Mouse (Mus musculus): ENCODE data around the gene Hoxd11. TPM values are rescaled to one million over a fixed set of nuclear protein-coding genes. Genes with fewer than 3 reads are reported as not detected.

Hoxd11 gene
- polyA plus RNA-seq, 1 experiment = not detected

DNA sequence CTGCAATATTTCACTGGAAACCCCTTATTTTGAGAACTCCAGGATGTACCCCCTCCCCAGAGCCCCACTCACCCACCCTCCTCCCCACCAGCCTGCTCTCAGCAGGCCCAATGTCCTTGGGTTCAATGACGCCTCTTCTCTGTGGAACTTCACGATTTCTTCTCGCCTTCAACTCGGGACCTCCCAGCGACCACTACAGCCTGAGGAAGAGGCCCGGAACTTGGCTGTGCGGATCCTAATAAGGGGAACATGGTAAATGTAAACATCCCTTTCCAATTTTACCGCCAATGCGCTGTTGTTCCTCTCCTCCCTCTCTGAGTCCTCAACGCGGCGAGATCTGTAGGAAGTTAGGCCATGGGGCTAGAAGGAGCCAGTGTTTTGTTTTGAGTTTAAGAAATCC is 4.7 kb downstream of the Hoxd11 start:
- TF ChIP-seq POLR2A (IDR thresholded peaks at IDR 0.05; ENCODE audit: insufficient read depth, low read depth, low read length) = no peak
- TF ChIP-seq CTCF (IDR thresholded peaks at IDR 0.05; ENCODE audit: insufficient read depth, low read depth, low read length) = no peak
- WGBS = 5% methylated on average over 12 of the region's 12 CpGs
- Histone ChIP-seq H3K4me1 (ENCODE audit: control insufficient read depth, insufficient read depth, low read length) (no peaks in the 10 kb centered on the region), H3K27ac (ENCODE audit: insufficient read depth, low read depth, low read length) (no peak overlapping the region), H3K4me3 (ENCODE audit: insufficient read depth, low read depth, low read length) (no peak overlapping the region)

DNA sequence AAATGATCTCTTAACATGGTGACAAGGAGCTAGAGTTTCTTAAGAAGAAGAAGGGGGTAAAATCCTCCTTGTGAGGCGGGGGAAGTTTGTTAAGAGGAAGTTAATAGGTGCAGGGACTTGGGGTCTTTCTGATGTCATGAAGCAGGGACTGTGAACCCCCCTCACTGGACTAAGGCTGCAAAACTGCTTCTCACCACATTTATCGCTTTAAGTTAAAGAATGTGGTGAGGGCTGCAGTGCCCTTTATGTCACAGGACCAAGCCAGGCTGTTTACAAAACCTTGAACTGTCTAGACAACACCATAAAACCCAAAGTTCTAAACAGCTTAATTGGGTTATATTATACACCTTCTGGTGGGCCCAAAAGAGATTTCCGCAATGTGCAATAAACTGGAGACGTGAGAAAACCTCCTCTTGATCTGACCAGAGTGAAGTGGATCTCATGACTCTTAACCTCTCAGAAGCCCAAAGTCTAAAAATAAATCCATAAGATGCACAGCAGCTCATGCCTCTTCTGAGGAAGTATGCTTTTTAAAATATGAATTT is 5.8 kb downstream of the Hoxd11 start:
- 10% methylated on average over 4 of the region's 4 CpGs for WGBS
- TF ChIP-seq CTCF (IDR thresholded peaks at IDR 0.05; ENCODE audit: insufficient read depth, low read depth, low read length) (no peak), POLR2A (IDR thresholded peaks at IDR 0.05; ENCODE audit: insufficient read depth, low read depth, low read length) (no peak)
- Histone ChIP-seq H3K27ac (ENCODE audit: insufficient read depth, low read depth, low read length) (no peak overlapping the region), H3K4me1 (ENCODE audit: control insufficient read depth, insufficient read depth, low read length) (no peaks in the 10 kb centered on the region), H3K4me3 (ENCODE audit: insufficient read depth, low read depth, low read length) (no peak overlapping the region)

DNA sequence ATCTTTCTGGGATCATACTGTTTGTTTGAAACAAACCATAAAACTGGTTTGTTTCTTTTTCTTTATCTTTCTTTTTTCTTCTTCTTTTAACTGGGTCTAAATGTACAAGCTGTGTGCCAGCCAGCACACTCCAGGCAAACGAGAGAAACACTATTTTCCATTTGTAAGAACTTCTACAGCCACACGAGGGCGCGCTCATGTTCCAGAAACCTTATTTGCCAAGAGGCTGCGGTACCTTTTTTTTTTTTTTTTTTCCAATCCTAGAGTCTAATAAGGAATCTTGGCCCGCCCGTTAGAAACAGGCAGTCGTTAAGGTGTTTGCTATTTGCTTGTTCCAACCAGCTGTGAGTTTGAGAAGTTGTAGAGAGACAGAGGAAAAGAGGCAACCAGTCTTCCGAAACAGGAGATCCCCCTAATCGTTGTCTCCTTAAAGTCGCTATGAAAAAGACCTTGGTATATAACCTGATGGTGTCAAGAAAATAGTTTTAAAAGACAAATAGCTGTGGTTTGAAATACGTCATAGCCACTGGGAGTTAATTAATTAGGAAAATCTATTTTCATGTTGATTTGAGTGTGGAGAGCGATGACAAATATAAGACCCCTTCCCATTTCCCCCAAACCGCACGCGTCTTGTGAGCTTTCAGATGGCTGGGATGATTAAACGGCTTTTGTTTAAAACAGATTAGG is 7.1 kb downstream of the Hoxd11 start:
- WGBS = 8% methylated on average over 17 of the region's 17 CpGs
- Histone ChIP-seq H3K27ac (ENCODE audit: insufficient read depth, low read depth, low read length) (no peak overlapping the region), H3K4me1 (ENCODE audit: control insufficient read depth, insufficient read depth, low read length) (no peaks in the 10 kb centered on the region), H3K4me3 (ENCODE audit: insufficient read depth, low read depth, low read length) (no peak overlapping the region)
- no peak for TF ChIP-seq CTCF (IDR thresholded peaks at IDR 0.05; ENCODE audit: insufficient read depth, low read depth, low read length)
- TF ChIP-seq POLR2A (IDR thresholded peaks at IDR 0.05; ENCODE audit: insufficient read depth, low read depth, low read length) = no peak

DNA sequence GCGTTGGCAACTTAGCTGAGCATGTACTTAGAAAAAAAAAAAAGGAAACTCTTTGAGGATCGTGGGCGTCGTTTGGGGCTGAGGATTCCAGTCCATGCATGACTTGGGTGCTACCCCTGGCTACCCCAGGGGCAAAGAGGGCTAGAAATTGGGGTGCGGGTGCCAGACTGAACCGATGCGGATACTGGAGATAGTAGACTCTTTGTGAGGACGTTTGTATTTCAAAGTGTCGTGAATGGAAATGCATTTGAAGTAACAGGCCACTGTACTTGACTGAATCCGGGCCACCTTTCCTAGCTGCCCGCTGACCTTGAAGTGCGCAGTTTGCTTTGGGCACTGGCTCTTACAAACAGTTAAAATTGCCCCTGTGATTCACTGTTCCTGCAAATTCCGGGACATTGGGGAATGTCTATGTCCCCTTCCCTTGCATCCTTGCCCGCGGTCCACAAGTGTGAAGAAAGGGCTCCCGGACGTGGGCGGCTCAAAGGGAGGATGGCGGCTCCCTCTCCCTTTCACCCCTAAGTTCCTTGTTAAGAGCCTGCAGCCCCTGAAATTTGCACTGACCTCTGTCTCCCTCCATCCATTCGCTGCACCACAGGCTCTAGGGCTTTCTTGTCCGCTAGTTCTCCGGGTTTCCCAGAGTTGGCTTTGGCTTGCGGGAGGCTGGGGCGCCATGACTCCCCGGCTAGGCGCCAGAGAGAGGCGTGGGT is 7.8 kb downstream of the Hoxd11 start:
- WGBS = 3% methylated on average over 27 of the region's 27 CpGs
- H3K4me3 ChIP-seq (ENCODE audit: insufficient read depth, low read depth, low read length) = no peak overlapping the region
- H3K4me1 ChIP-seq (ENCODE audit: control insufficient read depth, insufficient read depth, low read length) = no peaks in the 10 kb centered on the region
- H3K27ac ChIP-seq (ENCODE audit: insufficient read depth, low read depth, low read length) = no peak overlapping the region
- TF ChIP-seq CTCF (IDR thresholded peaks at IDR 0.05; ENCODE audit: insufficient read depth, low read depth, low read length) (no peak), POLR2A (IDR thresholded peaks at IDR 0.05; ENCODE audit: insufficient read depth, low read depth, low read length) (no peak)

DNA sequence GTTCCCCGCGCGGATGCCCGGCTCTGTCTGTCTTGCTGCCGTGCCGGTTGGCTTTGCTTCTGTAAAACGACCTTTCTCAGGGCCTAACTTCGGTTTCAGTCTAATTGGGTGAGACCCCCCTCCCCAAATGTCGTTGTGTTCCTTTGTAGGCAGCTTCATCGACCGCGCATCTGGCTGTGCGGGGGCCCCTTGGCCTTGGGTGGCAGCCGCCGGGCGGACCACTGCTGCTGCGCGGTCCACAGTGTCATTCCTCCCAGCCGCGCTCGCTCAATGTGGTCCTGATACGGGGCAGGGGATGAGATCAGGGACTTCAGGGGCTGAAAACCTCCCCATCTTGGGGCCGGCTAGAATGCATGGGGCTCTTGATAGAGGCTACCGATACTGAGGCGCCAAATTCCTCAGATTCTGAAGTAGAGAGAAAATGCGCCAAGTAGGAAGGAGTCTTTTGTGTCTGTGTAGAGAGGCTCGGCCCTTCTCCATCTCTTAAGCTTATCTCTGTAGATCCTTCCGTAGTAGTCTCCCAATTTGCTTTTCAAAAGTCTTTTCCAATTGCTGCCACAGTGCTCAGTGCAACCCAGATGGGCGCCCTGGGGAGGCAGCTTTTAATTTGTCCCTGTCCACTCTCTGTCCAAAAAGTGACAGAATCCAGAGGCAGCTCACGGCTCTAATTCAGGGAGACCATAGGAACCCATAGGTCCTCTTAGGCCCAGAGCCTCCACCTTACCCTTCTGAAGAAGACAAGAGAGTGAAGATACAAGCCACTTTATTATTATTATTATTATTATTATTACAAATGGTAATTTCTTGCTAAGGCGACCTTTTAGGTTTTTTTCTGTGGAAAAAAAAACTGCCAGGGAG is 8.6 kb downstream of the Hoxd11 start:
- WGBS = 3% methylated on average over 31 of the region's 31 CpGs

DNA sequence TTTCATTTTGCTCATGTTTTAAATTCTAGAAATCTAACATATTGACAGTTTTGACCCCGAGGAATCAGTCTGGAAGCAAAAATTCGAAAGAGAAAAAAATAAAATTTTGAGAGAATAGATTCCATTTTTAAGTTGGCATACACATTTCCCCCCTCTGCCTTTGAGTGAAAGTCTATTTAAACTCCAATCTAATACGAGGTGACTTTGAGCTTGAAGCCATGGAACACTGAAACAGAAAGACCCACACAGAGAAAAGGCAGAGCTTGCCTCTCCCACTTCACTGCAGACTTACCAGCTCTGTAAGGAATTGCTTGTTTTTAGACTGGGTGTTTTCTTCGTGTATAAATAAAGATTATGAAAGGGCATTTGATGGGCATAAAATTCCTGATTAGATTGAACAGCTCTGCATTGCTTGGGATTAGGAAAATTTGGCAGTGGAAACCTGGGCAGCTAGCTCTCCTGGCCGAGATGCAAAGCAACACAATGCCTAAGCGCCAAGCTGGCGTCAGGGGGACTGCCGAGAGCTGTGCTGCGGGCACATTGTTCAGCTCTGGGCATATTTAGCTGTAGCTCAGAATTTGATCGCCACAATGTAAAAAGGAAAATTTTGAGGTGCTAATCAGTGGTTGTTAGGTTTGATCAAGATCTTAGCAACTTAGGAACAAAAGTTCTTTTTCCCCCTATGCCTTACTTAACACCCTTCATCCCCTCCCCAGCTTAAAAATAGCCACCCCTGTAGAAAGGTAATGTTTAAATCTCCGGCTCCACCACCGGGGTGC is 9.6 kb downstream of the Hoxd11 start:
- H3K4me3 ChIP-seq (ENCODE audit: insufficient read depth, low read depth, low read length) = no peak overlapping the region

More for the DNA sequence above, 8.6 kb downstream of the Hoxd11 start:
- Histone ChIP-seq H3K4me3 (ENCODE audit: insufficient read depth, low read depth, low read length) (no peak overlapping the region), H3K27ac (ENCODE audit: insufficient read depth, low read depth, low read length) (no peak overlapping the region), H3K4me1 (ENCODE audit: control insufficient read depth, insufficient read depth, low read length) (no peaks in the 10 kb centered on the region)
- TF ChIP-seq POLR2A (IDR thresholded peaks at IDR 0.05; ENCODE audit: insufficient read depth, low read depth, low read length) (no peak), CTCF (IDR thresholded peaks at IDR 0.05; ENCODE audit: insufficient read depth, low read depth, low read length) (no peak)

DNA sequence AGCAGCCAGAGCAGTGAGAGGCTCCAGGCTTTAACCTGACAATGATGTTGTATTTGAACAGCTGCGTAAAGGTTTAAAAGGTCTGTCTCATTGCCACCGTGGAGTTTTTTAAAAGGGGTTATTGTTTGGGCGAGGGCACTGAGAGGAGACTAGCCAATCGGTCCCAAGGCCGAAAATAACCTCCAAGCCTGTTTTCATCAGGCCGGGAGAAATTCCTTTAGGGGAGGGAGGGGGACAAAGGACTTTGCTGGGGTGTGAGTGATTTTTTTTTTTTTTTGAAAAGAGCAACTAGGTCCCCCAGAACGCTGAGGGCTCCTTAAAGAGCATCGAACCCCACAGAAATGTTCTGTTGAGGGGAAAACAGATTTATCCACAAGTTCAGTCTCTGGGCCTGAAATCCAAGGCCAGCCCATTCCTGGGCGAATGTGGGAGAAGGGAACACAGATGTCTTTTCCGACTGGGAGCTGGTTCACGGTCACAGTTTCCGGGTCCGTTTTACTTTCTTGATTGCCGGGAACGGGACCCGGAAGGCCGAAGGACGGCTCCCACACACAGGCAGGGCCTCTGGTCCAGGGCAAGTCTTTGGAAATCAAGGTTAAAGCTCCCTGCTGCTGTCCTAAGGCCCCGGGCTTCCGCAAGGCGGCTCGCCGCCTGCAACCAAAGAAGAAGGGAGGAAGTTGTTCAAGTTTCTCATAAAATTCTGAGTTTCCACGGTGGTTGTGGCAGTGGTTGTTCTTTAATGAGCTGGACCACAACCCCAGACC is 10.4 kb downstream of the Hoxd11 start:
- no peak overlapping the region for H3K4me3 ChIP-seq (ENCODE audit: insufficient read depth, low read depth, low read length)
- no peaks in the 10 kb centered on the region for H3K4me1 ChIP-seq (ENCODE audit: control insufficient read depth, insufficient read depth, low read length)
- no peak overlapping the region for H3K27ac ChIP-seq (ENCODE audit: insufficient read depth, low read depth, low read length)
- 3% methylated on average over 24 of the region's 24 CpGs for WGBS
- TF ChIP-seq POLR2A (IDR thresholded peaks at IDR 0.05; ENCODE audit: insufficient read depth, low read depth, low read length) (no peak), CTCF (IDR thresholded peaks at IDR 0.05; ENCODE audit: insufficient read depth, low read depth, low read length) (no peak)

More for the DNA sequence above, 9.6 kb downstream of the Hoxd11 start:
- 7% methylated on average over 12 of the region's 12 CpGs for WGBS
- no peak overlapping the region for H3K27ac ChIP-seq (ENCODE audit: insufficient read depth, low read depth, low read length)
- H3K4me1 ChIP-seq (ENCODE audit: control insufficient read depth, insufficient read depth, low read length) = no peaks in the 10 kb centered on the region
- no peak for TF ChIP-seq POLR2A (IDR thresholded peaks at IDR 0.05; ENCODE audit: insufficient read depth, low read depth, low read length)
- no peak for TF ChIP-seq CTCF (IDR thresholded peaks at IDR 0.05; ENCODE audit: insufficient read depth, low read depth, low read length)
